Mouse (Mus musculus) gastrocnemius, adult 8-10 months (tissue): ENCODE data around the gene 4931400O07Rik. TPM values are rescaled to one million over a fixed set of nuclear protein-coding genes. Genes with fewer than 3 reads are reported as not detected.

Source experiments
- DNase-seq, 2 experiments: peaks; one replicate each; pipeline ENCODE4 v3.0.0; 2022; ENCODE audit warnings: low spot score in 2 of 2
- total RNA-seq, 4 experiments: library from RNA; stranded (reverse); gene quantifications; 2 replicates each; pipeline ENCODE4 v1.2.4; 2022

Gene 4931400O07Rik
- not detected for total RNA-seq

- no peak for DNase-seq
Observed at GRCm38 (mm10) chrX:62467691-62468090, at the start of gene 4931400O07Rik. 4931400O07Rik (plus strand) TSS chrX:62467991.

Other genes with a start within 250 kb of the 4931400O07Rik start
- gene 4933402E13Rik, start 184.5 kb upstream of the 4931400O07Rik start, total RNA-seq: not detected